Mouse (Mus musculus) intestine, embryonic 16.5 days (tissue): Measurements from ENCODE around the gene Ptf1a. TPM values are rescaled to one million over a fixed set of nuclear protein-coding genes. Genes with fewer than 3 reads are reported as not detected.

Source experiments
- polyA plus RNA-seq: library from polyadenylated mRNA; unstranded; fragments of >200 nt; fragmentation: Nextera tagmentation; extraction: Ambion mirVana; gene quantifications from 2 replicates; pipeline ENCODE4 v1.2.1, GENCODE M21; 2015

Gene Ptf1a
- polyA plus RNA-seq, 1 experiment from 2014 or later, result 9.1 TPM

Other genes starting within 250 kb of the Ptf1a start
- gene Armc3, start 246.4 kb upstream of the Ptf1a start, polyA plus RNA-seq, result 0.11 TPM in 1 of 2 replicates, not detected in the other
- 21.4 and 22.1 TPM in 2 replicates for gene Msrb2, start 74.2 kb upstream of the Ptf1a start, polyA plus RNA-seq
- not detected in 2 replicates for gene 4921504E06Rik, start 108.3 kb downstream of the Ptf1a start, polyA plus RNA-seq
- gene Otud1, start 212.1 kb downstream of the Ptf1a start, polyA plus RNA-seq, result 0.45 and 0.75 TPM in 2 replicates